Mouse (Mus musculus): ENCODE measurements around the gene Ppp1r21.

Gene Ppp1r21

GRCm38 (mm10) chr17:88613721-88614120 is 83.8 kb downstream of the Ppp1r21 start:
- DNase-seq (ENCODE audit: low spot score): no peak

- DNase-seq (ENCODE audit: low spot score): no peak
Observed at GRCm38 (mm10) chr17:88614234-88614633, 84.3 kb downstream of the Ppp1r21 start.

DNA sequence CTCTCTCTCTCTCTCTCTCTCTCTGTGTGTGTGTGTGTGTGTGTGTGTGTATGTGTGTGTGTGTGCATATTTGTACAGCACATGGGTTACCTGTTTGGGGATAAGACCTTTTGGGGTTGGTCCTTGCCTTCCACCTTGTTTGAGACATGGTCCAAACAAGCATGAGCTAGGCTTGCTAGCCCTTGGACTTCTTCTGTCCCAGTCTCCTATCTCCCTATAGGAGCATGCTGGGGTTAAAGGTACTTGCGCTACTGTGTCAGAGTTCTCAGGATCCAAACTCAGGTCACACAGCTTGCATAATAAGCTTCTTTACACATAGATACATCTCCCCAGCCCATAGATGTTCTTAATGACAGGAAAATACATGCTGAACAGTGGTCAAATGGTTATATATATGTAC is 84.8 kb downstream of the Ppp1r21 start:
- no peak for DNase-seq (ENCODE audit: low spot score)

- no peak for DNase-seq (ENCODE audit: low spot score)
Observed at GRCm38 (mm10) chr17:88615492-88616155, 85.7 kb downstream of the Ppp1r21 start.

DNA sequence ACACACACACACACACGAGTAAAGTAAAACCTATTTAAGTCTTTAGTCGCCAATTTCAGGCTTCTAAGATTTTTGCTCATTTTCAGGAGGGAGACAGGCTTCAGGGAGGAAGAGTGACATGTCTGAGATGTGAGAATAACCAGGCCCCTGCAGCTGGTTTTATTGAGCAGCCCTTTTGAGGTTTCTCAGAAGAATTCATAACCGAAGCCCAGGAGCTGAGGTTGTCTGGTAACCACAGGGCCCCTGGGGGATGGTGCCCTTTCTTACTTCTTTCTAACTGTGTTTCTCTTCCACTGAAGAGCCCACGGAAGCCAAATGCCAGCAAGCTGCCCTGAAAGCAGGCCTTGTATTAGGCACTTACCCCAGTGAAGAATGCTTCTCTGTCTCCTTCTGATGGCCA is 91.0 kb downstream of the Ppp1r21 start:
- no peak for DNase-seq (ENCODE audit: low spot score)

DNA sequence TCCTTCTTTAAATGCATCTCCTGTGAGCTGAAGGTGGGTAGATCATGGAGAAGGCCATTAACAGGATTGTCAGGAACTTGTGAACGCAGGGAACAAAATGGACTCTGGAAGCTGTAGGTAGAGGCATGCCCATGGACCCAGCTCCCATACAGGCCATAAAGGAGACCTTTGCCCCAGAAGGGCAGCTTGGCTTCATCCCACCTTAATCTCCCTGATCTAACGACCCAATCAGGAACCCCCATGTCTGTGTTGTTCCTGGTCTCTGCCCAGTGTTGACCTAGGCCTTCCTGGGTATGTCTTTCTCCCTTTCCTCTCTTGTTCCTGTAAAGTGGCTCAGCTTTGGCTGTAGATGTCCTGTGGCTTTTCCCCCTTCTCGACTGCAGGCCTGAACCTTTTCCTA is 91.5 kb downstream of the Ppp1r21 start:
- DNase-seq (ENCODE audit: low spot score): no peak

- no peak for DNase-seq (ENCODE audit: low spot score)
Observed at GRCm38 (mm10) chr17:88622711-88623110, 92.8 kb downstream of the Ppp1r21 start.

DNA sequence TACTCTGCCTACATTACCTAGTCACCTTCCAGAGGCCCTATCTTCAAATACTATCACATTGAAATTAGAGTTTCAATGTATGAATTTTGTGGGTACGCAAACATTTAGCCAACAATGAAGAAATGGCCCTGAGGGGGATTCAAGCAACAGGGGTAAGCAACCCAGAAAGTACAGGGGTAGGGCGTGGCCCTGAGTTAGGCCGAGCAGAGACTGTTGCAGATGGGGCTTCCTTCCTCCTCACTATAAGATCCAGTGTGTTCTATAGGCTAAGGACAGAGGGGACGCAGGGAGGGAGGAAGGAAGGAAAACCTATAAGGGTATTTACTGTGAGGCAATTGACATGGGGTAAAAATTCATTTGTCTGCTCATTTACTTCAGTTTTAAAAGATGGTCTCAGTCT is 94.5 kb downstream of the Ppp1r21 start:
- no peak for DNase-seq (ENCODE audit: low spot score)

- no peak for DNase-seq (ENCODE audit: low spot score)
Observed at GRCm38 (mm10) chr17:88625350-88625749, 95.4 kb downstream of the Ppp1r21 start.

DNA sequence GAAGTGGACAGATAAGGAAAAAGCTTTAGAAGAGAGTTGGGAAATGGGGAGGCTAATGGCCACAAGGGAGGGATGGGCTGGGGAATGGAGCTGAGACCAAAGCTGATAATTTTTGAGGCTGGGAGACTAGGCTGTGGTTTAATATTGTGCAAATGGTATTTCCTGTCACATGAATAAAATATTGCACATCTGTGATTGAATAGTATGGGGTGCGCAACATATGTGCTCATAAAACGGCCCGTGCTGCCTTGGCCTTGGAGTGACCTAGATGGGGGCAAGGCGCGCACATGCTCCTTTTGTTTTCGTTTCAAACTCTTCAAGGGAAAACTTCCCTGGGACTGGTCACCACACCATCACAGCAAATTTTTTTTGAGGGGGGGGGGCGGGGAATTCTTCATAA is 96.0 kb downstream of the Ppp1r21 start:
- DNase-seq (ENCODE audit: low spot score): no peak

- DNase-seq (ENCODE audit: low spot score): no peak
Observed at GRCm38 (mm10) chr17:88626347-88626811, 96.5 kb downstream of the Ppp1r21 start.

DNA sequence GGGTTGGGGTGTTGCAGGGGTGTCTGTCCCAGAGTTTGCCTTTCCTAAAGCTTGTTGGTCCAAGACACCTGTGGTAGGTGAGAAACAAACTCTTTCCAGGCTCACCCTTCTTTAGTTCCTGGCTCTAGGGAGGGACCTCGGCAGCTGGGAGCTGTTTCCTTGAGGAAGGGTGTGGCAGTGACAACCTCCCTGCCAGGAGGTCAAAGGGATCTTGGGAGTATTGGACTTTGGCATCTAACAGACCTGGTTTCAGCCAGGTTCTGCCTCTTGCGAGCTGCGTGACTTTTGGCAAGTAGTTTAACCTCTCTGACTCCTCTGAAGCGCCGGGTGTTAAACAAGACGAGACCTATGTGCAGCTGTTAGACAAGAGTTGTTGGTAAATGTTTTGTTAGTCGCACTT is 97.2 kb downstream of the Ppp1r21 start:
- no peak for DNase-seq (ENCODE audit: low spot score)

DNA sequence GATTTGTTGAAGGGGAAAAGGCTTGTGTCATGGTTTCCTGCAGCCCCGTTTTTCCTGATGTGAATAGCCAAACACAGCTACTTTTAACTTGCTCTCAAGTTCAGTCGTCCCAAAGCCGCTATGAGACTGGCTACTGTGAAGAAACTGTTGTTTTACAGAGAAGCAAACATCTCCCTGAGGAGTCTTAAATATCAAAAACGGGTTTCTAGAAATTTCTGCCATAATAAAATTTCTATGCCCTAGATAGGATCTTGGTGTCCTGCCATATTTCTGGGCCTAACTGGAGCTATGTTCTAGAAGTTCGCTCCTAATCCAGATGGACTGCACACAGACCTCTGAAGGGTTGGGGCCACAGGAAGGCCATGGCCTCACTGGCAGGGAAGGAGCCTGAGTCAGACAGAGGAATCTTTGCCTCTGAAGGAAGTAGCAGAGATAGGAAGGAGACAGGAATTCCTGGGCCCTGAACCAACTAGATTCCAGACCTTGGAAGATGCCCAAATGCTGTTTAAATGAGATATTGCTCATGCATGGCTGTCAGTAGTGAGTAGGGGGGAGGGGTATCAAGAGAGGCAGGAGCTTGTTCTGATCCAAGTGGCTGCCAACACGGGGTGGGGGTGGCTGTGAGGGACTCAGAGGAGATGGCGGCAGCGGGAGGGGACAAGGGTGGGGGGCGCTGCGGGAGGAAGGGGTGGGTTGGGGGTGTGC is 98.9 kb downstream of the Ppp1r21 start:
- DNase-seq (ENCODE audit: low spot score): no peak

DNA sequence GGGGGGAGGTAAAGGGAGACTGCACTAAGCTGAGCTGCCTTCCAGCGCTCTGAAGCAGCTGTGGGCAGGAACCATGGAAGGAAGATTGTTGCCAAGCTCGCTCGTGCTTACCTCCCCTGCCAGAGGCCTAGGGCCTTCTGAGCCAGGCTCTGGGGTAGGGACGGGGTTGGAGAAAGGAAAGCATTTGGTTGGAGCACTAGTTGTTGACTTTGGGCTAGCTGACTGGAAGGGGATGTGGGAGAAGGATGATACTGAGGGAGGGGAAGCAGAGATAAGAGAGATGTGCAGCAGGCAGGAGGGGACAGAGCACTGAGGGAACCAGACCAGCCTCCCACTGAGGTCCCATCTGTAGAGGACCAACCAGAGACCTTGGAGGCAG is 99.5 kb downstream of the Ppp1r21 start:
- DNase-seq (ENCODE audit: low spot score): no peak

DNA sequence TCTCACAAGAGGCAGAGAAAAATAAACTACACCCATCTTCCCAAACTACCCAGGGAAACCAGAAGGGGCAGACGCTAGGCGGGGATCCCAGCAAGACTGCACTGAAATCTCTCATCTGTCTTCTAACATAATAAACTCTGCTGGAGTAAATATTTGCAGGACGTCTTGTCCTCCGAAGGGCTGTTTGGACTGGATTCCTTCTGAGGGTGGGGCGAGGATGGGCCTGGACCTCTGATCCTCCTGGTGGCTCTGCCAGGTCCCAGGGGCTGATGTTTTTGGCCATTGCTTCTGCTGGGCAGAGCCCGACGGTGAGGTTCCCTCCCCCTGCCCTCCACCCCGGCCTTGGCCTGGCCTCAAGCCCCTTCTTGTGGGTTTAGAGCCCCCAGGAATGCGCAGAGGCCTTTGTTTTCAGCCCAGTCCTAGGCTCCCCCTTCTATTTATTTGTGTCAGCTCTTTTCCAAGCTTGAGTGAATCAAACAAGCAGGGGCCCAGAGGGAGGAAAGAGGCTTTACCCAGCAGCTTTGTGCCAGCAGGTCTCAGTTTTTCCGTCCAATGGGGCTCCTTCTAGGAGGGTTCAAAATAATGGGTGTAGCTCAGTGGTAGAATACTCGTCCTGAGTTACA is 100.1 kb downstream of the Ppp1r21 start:
- no peak for DNase-seq (ENCODE audit: low spot score)

DNA sequence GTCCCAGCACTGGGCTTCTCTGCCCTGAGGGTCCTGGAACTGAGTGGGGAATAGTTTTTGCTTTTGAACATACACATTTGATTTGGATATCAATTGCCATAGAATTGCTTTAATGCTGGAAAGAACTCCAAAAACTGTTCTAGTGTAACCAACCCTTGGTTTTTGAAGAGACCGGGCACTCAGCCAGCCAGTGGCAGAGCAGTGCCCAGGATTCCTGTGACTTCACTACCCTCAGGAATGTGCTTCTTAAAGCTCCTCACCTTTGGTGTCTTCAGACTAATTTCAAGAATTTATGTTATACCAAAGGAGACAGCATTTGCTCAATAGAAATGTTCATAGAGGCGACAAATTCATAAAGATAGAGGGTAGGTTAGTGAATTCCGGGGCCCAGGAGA is 100.6 kb downstream of the Ppp1r21 start:
- DNase-seq (ENCODE audit: low spot score): no peak

- DNase-seq (ENCODE audit: low spot score): no peak
Observed at GRCm38 (mm10) chr17:88632631-88633030, 102.7 kb downstream of the Ppp1r21 start.

DNA sequence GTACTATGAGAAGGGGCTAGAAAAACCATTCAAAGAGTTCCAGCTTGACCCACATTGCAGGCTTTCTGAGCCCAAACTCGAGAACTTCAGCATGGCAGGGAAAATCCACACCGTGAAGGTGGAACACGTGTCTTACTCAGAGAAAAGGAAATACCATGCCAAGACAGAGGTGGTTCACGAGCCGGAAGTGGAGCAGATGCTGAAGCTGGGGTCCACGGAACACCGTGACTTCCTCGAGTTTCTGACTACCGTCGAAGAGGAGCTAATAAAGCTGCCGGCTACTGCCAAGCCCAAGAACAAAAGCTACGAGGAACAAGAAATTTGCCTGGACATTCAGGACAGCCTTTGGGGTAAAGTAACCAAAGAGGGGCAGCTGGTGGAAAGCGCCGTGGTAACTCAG is 106.2 kb downstream of the Ppp1r21 start:
- no peak for DNase-seq (ENCODE audit: low spot score)

- no peak for DNase-seq (ENCODE audit: low spot score)
Observed at GRCm38 (mm10) chr17:88636587-88636986, 106.7 kb downstream of the Ppp1r21 start.
